Mouse (Mus musculus): ENCODE measurements at regions not wholly inside any gene's neighbourhood (a gene's known extent, or its start where the extent isn't known, plus 50 kb on each side); places are given as distances from the start of the nearest gene placed in this dataset.

GRCm38 (mm10) chr2:78718550-78718949, 149.4 kb upstream of the Ube2e3 start:
- ATAC-seq (ENCODE audit: insufficient read depth) (peak; percentile 87), DNase-seq (ENCODE audit: low read depth in 3 of 3, low spot score in 3 of 3) (peak; percentile 85 to 89 (median 89))
- Histone ChIP-seq H3K4me3 (ENCODE audit: insufficient read depth in 1 of 2, low read depth in 2 of 2, low read length in 2 of 2) (no peak overlapping the region; a peak in 1 of 4 replicates), H3K4me2 (ENCODE audit: low read depth) (peak overlapping the region; percentile 60), H3K27me3 (ENCODE audit: control insufficient read depth, insufficient read depth, low read length) (no peaks in the 10 kb centered on the region), H3K27ac (peak overlapping the region; percentile 96), H3K9ac (replicated peaks) (peak overlapping the region; percentile 65), H3K4me1 (replicated peaks; ENCODE audit: control insufficient read depth in 2 of 2, insufficient read depth in 2 of 2, low read length in 1 of 2) (peaks cover 48 to 50% of the 10 kb centered on the region in 2 experiments), H3K9me3 (ENCODE audit: control insufficient read depth, low read length) (no peaks in the 10 kb centered on the region), H3K36me3 (replicated peaks; ENCODE audit: control insufficient read depth, insufficient read depth, low read depth) (no peaks in the 10 kb centered on the region)
- WGBS (ENCODE audit: insufficient replicate concordance), result 44% methylated on average over 1 of the region's 1 CpGs
- no peak for TF ChIP-seq CTCF (IDR thresholded peaks at IDR 0.05; ENCODE audit: low read depth)
- peak; percentile 99 for TF ChIP-seq EP300 (IDR thresholded peaks at IDR 0.05; ENCODE audit: low read depth)

DNA sequence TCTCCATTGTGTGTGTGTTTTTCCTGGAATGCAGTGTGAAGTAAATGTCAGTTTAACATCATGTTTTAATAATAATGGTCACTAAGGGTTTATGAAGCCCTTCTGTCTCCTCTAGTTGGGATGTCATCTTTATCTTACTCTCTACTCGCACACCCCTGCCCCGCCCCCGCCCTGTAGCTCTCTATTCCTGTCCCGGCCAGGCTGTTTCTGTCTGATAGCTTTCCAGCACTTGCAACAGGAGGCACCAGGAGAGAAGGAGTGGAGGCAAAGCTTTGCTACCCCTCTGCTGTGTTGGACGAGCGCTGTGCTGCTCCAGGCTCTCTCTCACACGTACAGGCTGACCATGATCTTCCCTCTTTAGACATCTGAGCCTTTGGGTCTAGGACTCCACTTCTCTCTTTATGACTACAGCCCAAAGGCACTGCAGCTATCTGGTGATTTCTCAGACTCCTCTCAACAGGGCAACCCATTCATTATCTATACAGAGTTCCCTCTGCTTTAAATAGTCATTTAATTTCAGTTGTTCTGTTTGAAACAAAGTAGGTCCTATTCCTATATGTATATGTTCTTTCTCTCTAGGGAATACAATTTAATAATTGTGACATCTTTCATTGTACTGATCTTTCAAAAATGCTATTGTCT, 151.6 kb upstream of the Ube2e3 start:
- Histone ChIP-seq H3K4me1 (replicated peaks; ENCODE audit: control insufficient read depth in 2 of 2, insufficient read depth in 2 of 2, low read length in 1 of 2) (peaks cover 48 to 50% of the 10 kb centered on the region in 2 experiments), H3K4me3 (ENCODE audit: insufficient read depth in 1 of 2, low read depth in 2 of 2, low read length in 2 of 2) (peak overlapping the region; percentile 41 to 52), H3K27ac (peak overlapping the region; percentile 98), H3K27me3 (ENCODE audit: control insufficient read depth, insufficient read depth, low read length) (no peaks in the 10 kb centered on the region), H3K4me2 (ENCODE audit: low read depth) (peak overlapping the region; percentile 75), H3K9ac (replicated peaks) (peak overlapping the region; percentile 76), H3K9me3 (ENCODE audit: control insufficient read depth, low read length) (no peaks in the 10 kb centered on the region), H3K36me3 (replicated peaks; ENCODE audit: control insufficient read depth, insufficient read depth, low read depth) (no peaks in the 10 kb centered on the region)
- DNase-seq (ENCODE audit: low read depth in 3 of 3, low spot score in 3 of 3) (peak; percentile 88 to 90 (median 89)), ATAC-seq (ENCODE audit: insufficient read depth) (peak; percentile 89)
- WGBS (ENCODE audit: insufficient replicate concordance), result 8% methylated on average over 7 of the region's 7 CpGs
- TF ChIP-seq CTCF (IDR thresholded peaks at IDR 0.05; ENCODE audit: low read depth), result 0 out of 2 replicates have a peak, but pooled peaks have one; percentile 36
- TF ChIP-seq EP300 (IDR thresholded peaks at IDR 0.05; ENCODE audit: low read depth), result peak; percentile 91

DNA sequence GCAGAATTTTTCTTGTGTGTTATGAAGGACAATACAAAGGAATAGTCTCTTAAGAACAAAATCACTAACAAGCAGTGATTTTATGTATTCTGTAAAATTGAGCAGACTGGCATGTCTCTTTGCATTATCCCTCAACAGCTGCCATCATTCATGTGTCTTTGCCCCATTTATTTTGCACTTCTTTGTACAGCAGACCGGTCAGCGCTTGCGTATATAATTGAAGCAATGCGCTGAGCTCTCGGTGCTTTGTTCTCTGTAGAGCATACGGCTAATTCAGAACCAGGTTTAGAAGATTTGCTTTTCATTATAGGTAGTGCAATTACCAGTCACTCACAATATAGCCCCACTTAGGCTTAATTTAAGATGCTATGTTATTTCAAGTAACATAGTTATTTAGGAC, 173.1 kb upstream of the Ube2e3 start:
- no peaks in the 10 kb centered on the region for H3K4me1 ChIP-seq (replicated peaks; ENCODE audit: control insufficient read depth in 2 of 2, insufficient read depth in 2 of 2, low read length in 1 of 2)
- no peak overlapping the region for H3K4me2 ChIP-seq (ENCODE audit: low read depth)
- H3K36me3 ChIP-seq (replicated peaks; ENCODE audit: control insufficient read depth, insufficient read depth, low read depth), result no peaks in the 10 kb centered on the region
- no peak overlapping the region for H3K27ac ChIP-seq
- H3K27me3 ChIP-seq (ENCODE audit: control insufficient read depth, insufficient read depth, low read length), result no peaks in the 10 kb centered on the region; the same call in 1 of the 2 replicates
- ATAC-seq (ENCODE audit: insufficient read depth) (no peak), DNase-seq (ENCODE audit: low read depth in 3 of 3, low spot score in 3 of 3) (no peak)
- TF ChIP-seq CTCF (IDR thresholded peaks at IDR 0.05; ENCODE audit: low read depth) (no peak), EP300 (IDR thresholded peaks at IDR 0.05; ENCODE audit: low read depth) (no peak)
- no peak overlapping the region for H3K9ac ChIP-seq (replicated peaks)
- no peak overlapping the region for H3K4me3 ChIP-seq (ENCODE audit: insufficient read depth in 1 of 2, low read depth in 2 of 2, low read length in 2 of 2)
- H3K9me3 ChIP-seq (ENCODE audit: control insufficient read depth, low read length), result no peaks in the 10 kb centered on the region
- WGBS (ENCODE audit: insufficient replicate concordance), result 85% methylated on average over 6 of the region's 6 CpGs

DNA sequence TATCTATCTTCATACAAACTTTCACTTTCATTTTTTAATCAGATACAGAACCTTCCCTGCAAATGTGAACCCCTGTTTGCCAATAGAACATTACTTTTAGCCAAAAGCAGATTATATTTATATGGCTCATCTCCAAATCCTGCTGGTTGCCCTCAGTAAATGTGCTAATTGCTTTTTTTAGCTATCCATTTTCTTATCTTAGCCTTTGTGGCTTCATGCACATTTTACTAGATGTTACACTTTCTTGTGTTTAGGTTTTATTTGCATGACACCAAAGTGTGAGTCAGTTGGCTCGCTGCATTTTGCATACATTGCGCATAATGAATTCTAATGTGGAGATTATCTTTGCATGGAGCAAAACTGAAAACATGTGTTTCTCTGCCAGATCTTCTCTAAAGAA, 211.3 kb upstream of the Ube2e3 start:
- no peaks in the 10 kb centered on the region for H3K27me3 ChIP-seq (ENCODE audit: control insufficient read depth, insufficient read depth, low read length)
- DNase-seq (ENCODE audit: low read depth in 3 of 3, low spot score in 3 of 3), result no peak
- H3K9ac ChIP-seq (replicated peaks), result no peak overlapping the region
- no peaks in the 10 kb centered on the region for H3K36me3 ChIP-seq (replicated peaks; ENCODE audit: control insufficient read depth, insufficient read depth, low read depth)
- no peak for ATAC-seq (ENCODE audit: insufficient read depth)
- H3K4me1 ChIP-seq (replicated peaks; ENCODE audit: control insufficient read depth in 2 of 2, insufficient read depth in 2 of 2, low read length in 1 of 2), result no peaks in the 10 kb centered on the region
- 73% methylated on average over 2 of the region's 2 CpGs for WGBS (ENCODE audit: insufficient replicate concordance)
- no peak overlapping the region for H3K4me2 ChIP-seq (ENCODE audit: low read depth)
- TF ChIP-seq CTCF (IDR thresholded peaks at IDR 0.05; ENCODE audit: low read depth) (no peak), EP300 (IDR thresholded peaks at IDR 0.05; ENCODE audit: low read depth) (no peak)
- no peak overlapping the region for H3K27ac ChIP-seq
- H3K9me3 ChIP-seq (ENCODE audit: control insufficient read depth, low read length), result no peaks in the 10 kb centered on the region
- H3K4me3 ChIP-seq (ENCODE audit: insufficient read depth in 1 of 2, low read depth in 2 of 2, low read length in 2 of 2), result no peak overlapping the region

- Histone ChIP-seq H3K4me3 (ENCODE audit: insufficient read depth in 1 of 2, low read depth in 2 of 2, low read length in 2 of 2) (no peak overlapping the region), H3K9ac (replicated peaks) (no peak overlapping the region), H3K4me2 (ENCODE audit: low read depth) (no peak overlapping the region), H3K9me3 (ENCODE audit: control insufficient read depth, low read length) (no peaks in the 10 kb centered on the region), H3K4me1 (replicated peaks; ENCODE audit: control insufficient read depth in 2 of 2, insufficient read depth in 2 of 2, low read length in 1 of 2) (no peaks in the 10 kb centered on the region), H3K27ac (no peak overlapping the region), H3K27me3 (ENCODE audit: control insufficient read depth, insufficient read depth, low read length) (no peaks in the 10 kb centered on the region), H3K36me3 (replicated peaks; ENCODE audit: control insufficient read depth, insufficient read depth, low read depth) (no peaks in the 10 kb centered on the region)
- 58% methylated on average over 7 of the region's 7 CpGs for WGBS (ENCODE audit: insufficient replicate concordance)
- TF ChIP-seq CTCF (IDR thresholded peaks at IDR 0.05; ENCODE audit: low read depth) (no peak), EP300 (IDR thresholded peaks at IDR 0.05; ENCODE audit: low read depth) (no peak)
- ATAC-seq (ENCODE audit: insufficient read depth), result no peak
- DNase-seq (ENCODE audit: low read depth in 3 of 3, low spot score in 3 of 3), result no peak
These were observed 212.6 kb upstream of the Ube2e3 start for GRCm38 (mm10) chr2:78655156-78655855.
